Mouse (Mus musculus): Measurements from ENCODE around the gene Cnst. TPM values are rescaled to one million over a fixed set of nuclear protein-coding genes. Genes with fewer than 3 reads are reported as not detected.
"Not testable (repeated sequence)": the region's sequence is repeated elsewhere in the genome, so short reads cannot be mapped to it uniquely, and the experiment has no call there.

Cnst gene
- polyA plus RNA-seq, 1 experiment from 2014 or later: 18.5 TPM

GRCm38 (mm10) chr1:179642726-179643125 is 96.6 kb downstream of the Cnst start:
- 90% methylated on average over 4 of the region's 4 CpGs for WGBS
- H3K27me3 ChIP-seq (ENCODE audit: poor library complexity, severe bottlenecking): no peaks in the 10 kb centered on the region
- no peaks in the 10 kb centered on the region for H3K36me3 ChIP-seq (replicated peaks)
- no peak for DNase-seq (ENCODE audit: extremely low spot score, low spot score)
- H3K4me1 ChIP-seq: peaks cover 7% of the 10 kb centered on the region; the same call in 1 of the 2 replicates
- no peaks in the 10 kb centered on the region for H3K9me3 ChIP-seq
- no peak overlapping the region for H3K27ac ChIP-seq
- no peak overlapping the region for H3K4me3 ChIP-seq

DNA sequence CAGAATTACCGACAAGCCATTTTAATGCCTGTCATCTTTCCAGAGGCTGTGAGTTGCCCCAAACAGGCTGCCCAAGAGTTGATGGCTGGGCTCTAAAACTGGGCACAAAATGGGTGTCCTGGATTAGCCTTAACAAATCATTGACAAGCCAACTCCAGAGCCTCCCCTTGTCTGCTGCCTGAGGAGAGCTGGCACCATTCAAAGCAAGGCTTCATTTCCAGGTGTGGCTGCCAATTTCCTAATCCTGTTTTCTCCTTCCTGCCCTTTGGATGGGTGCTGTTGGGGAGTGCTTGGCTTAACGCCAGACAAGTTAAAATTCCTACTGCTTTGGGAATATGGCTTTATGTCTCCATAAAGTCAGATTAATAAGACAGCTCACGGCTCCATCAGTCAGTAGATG is 98.0 kb downstream of the Cnst start:
- no peaks in the 10 kb centered on the region for H3K27me3 ChIP-seq (ENCODE audit: poor library complexity, severe bottlenecking)
- no peak overlapping the region for H3K4me3 ChIP-seq
- DNase-seq (ENCODE audit: extremely low spot score, low spot score): no peak
- H3K9me3 ChIP-seq: no peaks in the 10 kb centered on the region
- H3K4me1 ChIP-seq: peaks cover 7% of the 10 kb centered on the region
- no peaks in the 10 kb centered on the region for H3K36me3 ChIP-seq (replicated peaks)
- WGBS: 83% methylated on average over 3 of the region's 3 CpGs
- no peak overlapping the region for H3K27ac ChIP-seq

GRCm38 (mm10) chr1:179645101-179645979 is 99.2 kb downstream of the Cnst start:
- peaks cover 7% of the 10 kb centered on the region for H3K4me1 ChIP-seq
- no peaks in the 10 kb centered on the region for H3K27me3 ChIP-seq (ENCODE audit: poor library complexity, severe bottlenecking)
- 66% methylated on average over 13 of the region's 13 CpGs for WGBS
- DNase-seq (ENCODE audit: extremely low spot score, low spot score): peak; percentile 76
- H3K27ac ChIP-seq: peak overlapping the region; percentile 40; the same call in 1 of the 2 replicates
- H3K4me3 ChIP-seq: peak overlapping the region; percentile 25
- no peaks in the 10 kb centered on the region for H3K9me3 ChIP-seq
- no peaks in the 10 kb centered on the region for H3K36me3 ChIP-seq (replicated peaks)

DNA sequence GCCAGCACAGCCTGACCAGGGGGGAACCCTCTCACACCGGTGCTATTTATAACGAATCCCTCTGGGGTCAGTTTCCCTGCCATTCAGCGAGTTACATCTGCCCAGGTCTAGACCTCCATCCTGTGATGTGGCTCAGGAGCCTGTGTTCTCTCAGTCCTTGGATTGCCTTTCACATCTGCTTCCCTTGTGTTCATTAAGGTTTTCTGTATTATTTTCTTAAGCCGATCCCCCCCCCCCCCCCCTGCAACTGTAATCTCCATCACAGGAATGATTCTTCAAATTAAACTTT is 99.8 kb downstream of the Cnst start:
- H3K36me3 ChIP-seq (replicated peaks): no peaks in the 10 kb centered on the region
- no peaks in the 10 kb centered on the region for H3K27me3 ChIP-seq (ENCODE audit: poor library complexity, severe bottlenecking)
- WGBS: 19% methylated on average over 4 of the region's 4 CpGs
- peaks cover 7% of the 10 kb centered on the region for H3K4me1 ChIP-seq
- no peak for DNase-seq (ENCODE audit: extremely low spot score, low spot score)
- peak overlapping the region; percentile 25 for H3K4me3 ChIP-seq
- peak overlapping the region; percentile 40; the same call in 1 of the 2 replicates for H3K27ac ChIP-seq
- H3K9me3 ChIP-seq: no peaks in the 10 kb centered on the region

DNA sequence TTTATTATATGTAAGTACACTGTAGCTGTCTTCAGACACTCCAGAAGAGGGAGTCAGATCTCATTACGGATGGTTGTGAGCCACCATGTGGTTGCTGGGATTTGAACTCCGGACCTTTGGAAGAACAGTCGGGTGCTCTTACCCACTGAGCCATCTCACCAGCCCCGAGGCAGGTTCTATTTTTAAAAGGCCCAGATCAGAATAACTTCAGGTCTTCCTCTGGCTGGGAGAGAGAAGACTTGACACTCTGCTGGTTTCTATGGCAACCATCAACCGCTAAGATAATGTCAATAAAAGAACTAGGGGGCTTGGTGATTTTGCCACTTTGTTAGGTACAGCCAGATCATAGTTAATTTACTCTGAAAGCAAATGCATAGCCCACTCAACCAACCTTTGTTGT is 102.5 kb downstream of the Cnst start:
- H3K36me3 ChIP-seq (replicated peaks); DNase-seq (ENCODE audit: extremely low spot score, low spot score); H3K4me1 ChIP-seq; H3K4me3 ChIP-seq; H3K9me3 ChIP-seq; H3K27ac ChIP-seq; H3K27me3 ChIP-seq (ENCODE audit: poor library complexity, severe bottlenecking): not testable (repeated sequence)
- 86% methylated on average over 5 of the region's 5 CpGs for WGBS

DNA sequence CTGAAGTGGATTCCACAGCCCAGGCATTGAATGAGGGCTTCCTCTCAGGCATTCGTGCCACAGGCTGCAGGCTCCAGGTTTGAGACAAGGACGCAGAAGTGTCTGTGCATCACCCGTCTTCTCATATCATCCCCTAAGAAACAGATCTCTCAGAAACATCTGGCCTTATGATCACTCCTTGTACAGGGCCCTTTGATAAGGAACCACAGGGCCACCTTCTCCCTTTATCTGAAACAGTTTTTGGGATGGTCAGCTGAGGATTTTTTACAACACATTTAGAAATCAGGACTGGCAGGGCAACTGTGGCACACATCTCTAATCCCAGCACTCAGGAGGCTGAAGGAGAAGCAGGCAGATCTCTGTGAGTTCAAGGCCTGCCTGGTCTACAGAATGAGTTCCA is 103.2 kb downstream of the Cnst start:
- no peaks in the 10 kb centered on the region for H3K36me3 ChIP-seq (replicated peaks)
- no peak for DNase-seq (ENCODE audit: extremely low spot score, low spot score)
- H3K9me3 ChIP-seq: no peaks in the 10 kb centered on the region
- no peak overlapping the region for H3K27ac ChIP-seq
- no peaks in the 10 kb centered on the region for H3K27me3 ChIP-seq (ENCODE audit: poor library complexity, severe bottlenecking)
- peaks cover 7% of the 10 kb centered on the region for H3K4me1 ChIP-seq
- no peak overlapping the region for H3K4me3 ChIP-seq
- WGBS: 85% methylated on average over 3 of the region's 3 CpGs

- 82% methylated on average over 4 of the region's 4 CpGs for WGBS
- Histone ChIP-seq H3K4me1 (peaks cover 7% of the 10 kb centered on the region), H3K27me3 (ENCODE audit: poor library complexity, severe bottlenecking) (no peaks in the 10 kb centered on the region), H3K27ac (no peak overlapping the region), H3K9me3 (no peaks in the 10 kb centered on the region), H3K4me3 (no peak overlapping the region), H3K36me3 (replicated peaks) (no peaks in the 10 kb centered on the region)
- DNase-seq (ENCODE audit: extremely low spot score, low spot score): no peak
Observed at GRCm38 (mm10) chr1:179650284-179650683, 104.1 kb downstream of the Cnst start.

- H3K36me3 ChIP-seq (replicated peaks): no peaks in the 10 kb centered on the region
- no peaks in the 10 kb centered on the region for H3K27me3 ChIP-seq (ENCODE audit: poor library complexity, severe bottlenecking)
- H3K9me3 ChIP-seq: no peaks in the 10 kb centered on the region
- H3K27ac ChIP-seq: no peak overlapping the region
- H3K4me1 ChIP-seq: no peaks in the 10 kb centered on the region; the same call in 1 of the 2 replicates
- WGBS: 88% methylated on average over 5 of the region's 5 CpGs
- no peak overlapping the region for H3K4me3 ChIP-seq
- DNase-seq (ENCODE audit: extremely low spot score, low spot score): no peak
Observed at GRCm38 (mm10) chr1:179651224-179651623, 105.1 kb downstream of the Cnst start.

DNA sequence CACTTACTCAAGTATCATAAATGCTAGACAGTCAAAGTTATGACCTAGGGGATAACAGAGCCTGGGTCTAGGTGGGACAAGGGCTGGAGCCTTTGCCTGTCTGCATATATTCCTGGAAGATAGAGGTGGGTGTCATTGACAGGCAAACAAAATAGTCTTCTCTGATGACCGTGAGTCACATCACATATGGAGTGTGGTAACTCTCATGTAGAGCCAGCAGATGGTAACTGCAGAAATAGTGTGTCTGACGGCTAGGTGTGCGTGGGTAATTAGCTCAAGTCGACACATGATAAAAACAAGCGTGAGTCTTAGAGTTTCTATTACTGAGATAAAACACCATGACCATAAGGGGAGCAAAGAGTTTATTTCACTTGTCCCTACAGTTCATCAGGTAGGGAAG is 116.9 kb downstream of the Cnst start:
- no peaks in the 10 kb centered on the region for H3K27me3 ChIP-seq (ENCODE audit: poor library complexity, severe bottlenecking)
- 92% methylated on average over 5 of the region's 5 CpGs for WGBS
- no peaks in the 10 kb centered on the region for H3K9me3 ChIP-seq
- DNase-seq (ENCODE audit: extremely low spot score, low spot score): no peak
- no peak overlapping the region for H3K27ac ChIP-seq
- no peaks in the 10 kb centered on the region for H3K36me3 ChIP-seq (replicated peaks)
- peaks cover 24% of the 10 kb centered on the region for H3K4me1 ChIP-seq
- no peak overlapping the region for H3K4me3 ChIP-seq

- Histone ChIP-seq H3K36me3 (replicated peaks) (no peaks in the 10 kb centered on the region), H3K4me1 (peaks cover 37% of the 10 kb centered on the region), H3K27ac (peak overlapping the region; percentile 53; the same call in 1 of the 2 replicates), H3K4me3 (no peak overlapping the region), H3K9me3 (no peaks in the 10 kb centered on the region), H3K27me3 (ENCODE audit: poor library complexity, severe bottlenecking) (no peaks in the 10 kb centered on the region)
- 70% methylated on average over 4 of the region's 4 CpGs for WGBS
- no peak for DNase-seq (ENCODE audit: extremely low spot score, low spot score)
Observed at GRCm38 (mm10) chr1:179664309-179664930, 118.2 kb downstream of the Cnst start.

GRCm38 (mm10) chr1:179666971-179667370 is 120.8 kb downstream of the Cnst start:
- no peaks in the 10 kb centered on the region for H3K27me3 ChIP-seq (ENCODE audit: poor library complexity, severe bottlenecking)
- 62% methylated on average over 2 of the region's 2 CpGs for WGBS
- H3K4me3 ChIP-seq: peak overlapping the region; percentile 93; the same call in 1 of the 2 replicates
- H3K27ac ChIP-seq: no peak overlapping the region
- H3K36me3 ChIP-seq (replicated peaks): peaks cover 10% of the 10 kb centered on the region
- H3K4me1 ChIP-seq: peaks cover 45% of the 10 kb centered on the region
- no peaks in the 10 kb centered on the region for H3K9me3 ChIP-seq
- no peak for DNase-seq (ENCODE audit: extremely low spot score, low spot score)

- WGBS: 1% methylated on average over 7 of the region's 7 CpGs
- no peak for DNase-seq (ENCODE audit: extremely low spot score, low spot score)
- peaks cover 45% of the 10 kb centered on the region for H3K4me1 ChIP-seq
Observed at GRCm38 (mm10) chr1:179667450-179667849, 121.3 kb downstream of the Cnst start.

More at GRCm38 (mm10) chr1:179667450-179667849, 121.3 kb downstream of the Cnst start:
- Histone ChIP-seq H3K27ac (peak overlapping the region; percentile 94), H3K27me3 (ENCODE audit: poor library complexity, severe bottlenecking) (no peaks in the 10 kb centered on the region), H3K9me3 (no peaks in the 10 kb centered on the region), H3K36me3 (replicated peaks) (peaks cover 14% of the 10 kb centered on the region), H3K4me3 (peak overlapping the region; percentile 93)
